Mouse (Mus musculus): ENCODE data around the gene Galntl5. TPM values are rescaled to one million over a fixed set of nuclear protein-coding genes. Genes with fewer than 3 reads are reported as not detected.
A peak's percentile ranks its signal among the peaks of the same experiment; 100 is the strongest.

The Galntl5 gene
- total and polyA plus RNA-seq, 3 experiments: not detected

DNA sequence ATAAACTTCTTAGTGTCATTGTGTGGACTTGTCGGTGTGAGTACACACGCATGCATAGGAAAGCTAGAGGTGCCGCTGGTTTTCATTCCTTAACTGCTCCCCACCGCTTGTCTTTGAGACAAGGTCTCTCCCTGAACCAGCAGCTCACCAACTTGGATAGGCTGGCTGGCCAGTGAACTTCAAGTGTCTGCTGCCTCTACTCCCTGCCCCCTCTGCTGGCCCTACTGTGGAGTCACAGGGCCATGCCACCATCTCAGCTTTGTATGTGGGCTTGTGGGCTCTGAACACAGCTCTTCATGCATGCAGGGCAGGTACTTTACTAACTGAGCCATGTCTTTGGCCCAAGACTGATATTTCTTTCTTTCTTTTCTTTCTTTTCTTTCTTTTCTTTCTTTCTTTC, 2.0 kb upstream of the Galntl5 start:
- in situ Hi-C loops (cut with MboI; ENCODE audit: low pct_ligation_motif_present, low pct_unique_long_range_greater_than_20kb, low sequenced_read_pairs) (no loop called here), dilution Hi-C loops (cut with MboI; ENCODE audit: extremely low pct_ligation_motif_present, extremely low pct_unique_long_range_greater_than_20kb, low sequenced_read_pairs) (no loop called here)
- H3K4me3 ChIP-seq (replicated peaks in 1 of 3; ENCODE audit: low read depth in 2 of 3, low read length in 2 of 3, poor library complexity in 1 of 3): no peak overlapping the region
- H3K27me3 ChIP-seq (replicated peaks): no peaks in the 10 kb centered on the region
- no peak overlapping the region for H3K4me2 ChIP-seq (ENCODE audit: insufficient read depth, low read depth, poor library complexity, severe bottlenecking)
- no peak overlapping the region for H3K27ac ChIP-seq (ENCODE audit: insufficient read depth, low read depth)
- H3K9ac ChIP-seq (ENCODE audit: insufficient read depth, low read depth): no peak overlapping the region
- no peaks in the 10 kb centered on the region for H3K36me3 ChIP-seq (replicated peaks in 1 of 2; ENCODE audit: control insufficient read depth in 1 of 2, insufficient read depth in 1 of 2, low read length in 1 of 2)
- TF ChIP-seq BHLHE40 (IDR thresholded peaks at IDR 0.05; ENCODE audit: low read depth, low read length): no peak
- peak; percentile 11 for TF ChIP-seq RAD21 (IDR thresholded peaks at IDR 0.05; ENCODE audit: low read depth, low read length)
- TF ChIP-seq TBP (conservative IDR thresholded peaks at IDR 0.05; ENCODE audit: low read depth, low read length): no peak
- peak in 1 of 2 experiments; percentile 45; a peak in 2 of 4 replicates for TF ChIP-seq CTCF (conservative IDR thresholded peaks at IDR 0.05 in 1 of 2, IDR thresholded peaks at IDR 0.05 in 1 of 2; ENCODE audit: low read depth in 2 of 2, low read length in 2 of 2)
- TF ChIP-seq JUND (conservative IDR thresholded peaks at IDR 0.05; ENCODE audit: low read depth, low read length): no peak
- no peak for TF ChIP-seq USF1 (IDR thresholded peaks at IDR 0.05; ENCODE audit: low read depth, low read length)
- no peak for TF ChIP-seq JUN (IDR thresholded peaks at IDR 0.05; ENCODE audit: insufficient read depth, low read depth, low read length)
- no peak for TF ChIP-seq ZNF384 (IDR thresholded peaks at IDR 0.05; ENCODE audit: low read depth, low read length)
- TF ChIP-seq MXI1 (IDR thresholded peaks at IDR 0.05; ENCODE audit: low read depth, low read length): no peak
- no peak for TF ChIP-seq MAZ (IDR thresholded peaks at IDR 0.05; ENCODE audit: low read depth, low read length)
- no peak for TF ChIP-seq ZKSCAN1 (IDR thresholded peaks at IDR 0.05; ENCODE audit: borderline replicate concordance, low read depth, low read length)
- TF ChIP-seq USF2 (conservative IDR thresholded peaks at IDR 0.05; ENCODE audit: low read depth, low read length): no peak
- no peak for TF ChIP-seq MAX (IDR thresholded peaks at IDR 0.05; ENCODE audit: low read length)
- no peak for TF ChIP-seq RCOR1 (conservative IDR thresholded peaks at IDR 0.05; ENCODE audit: low read depth, low read length)
- TF ChIP-seq MAFK (IDR thresholded peaks at IDR 0.05; ENCODE audit: insufficient replicate concordance, low read length): no peak
- TF ChIP-seq SMC3 (IDR thresholded peaks at IDR 0.05; ENCODE audit: low read depth, low read length): peak; percentile 45
- TF ChIP-seq ZC3H11A (IDR thresholded peaks at IDR 0.05; ENCODE audit: low read depth, low read length): no peak
- H3K4me1 ChIP-seq (ENCODE audit: control insufficient read depth in 1 of 2, insufficient read depth in 2 of 2): peaks cover 4 to 17% of the 10 kb centered on the region in 2 experiments; a peak in 3 of 4 replicates
- H3K79me2 ChIP-seq (replicated peaks; ENCODE audit: control insufficient read depth, extremely low read depth, insufficient read depth, poor library complexity, severe bottlenecking): no peaks in the 10 kb centered on the region
- no peaks in the 10 kb centered on the region for H3K9me3 ChIP-seq (replicated peaks; ENCODE audit: low read length)
- DNase-seq (ENCODE audit: extremely low read depth): peak; percentile 33

- dilution Hi-C loops (cut with MboI; ENCODE audit: extremely low pct_ligation_motif_present, extremely low pct_unique_long_range_greater_than_20kb, low sequenced_read_pairs): no loop called here
- TF ChIP-seq ETS1 (conservative IDR thresholded peaks at IDR 0.05; ENCODE audit: low read depth, low read length) (no peak), ZC3H11A (IDR thresholded peaks at IDR 0.05; ENCODE audit: low read depth, low read length) (no peak), UBTF (IDR thresholded peaks at IDR 0.05; ENCODE audit: low read depth, low read length) (no peak), MAFK (IDR thresholded peaks at IDR 0.05; ENCODE audit: insufficient replicate concordance, low read length) (no peak), MEF2A (IDR thresholded peaks at IDR 0.05; ENCODE audit: borderline replicate concordance, low read depth, low read length) (no peak), NELFE (IDR thresholded peaks at IDR 0.05; ENCODE audit: low read depth, low read length) (no peak), RAD21 (IDR thresholded peaks at IDR 0.05; ENCODE audit: low read depth, low read length) (no peak)
- Histone ChIP-seq H3K36me3 (replicated peaks in 1 of 2; ENCODE audit: control insufficient read depth in 1 of 2, insufficient read depth in 1 of 2, low read length in 1 of 2) (no peaks in the 10 kb centered on the region), H3K9ac (ENCODE audit: insufficient read depth, low read depth) (no peak overlapping the region), H3K27me3 (replicated peaks) (no peaks in the 10 kb centered on the region), H3K4me1 (ENCODE audit: control insufficient read depth in 1 of 2, insufficient read depth in 2 of 2) (peaks cover 4 to 24% of the 10 kb centered on the region in 2 experiments; a peak in 3 of 4 replicates), H3K4me2 (ENCODE audit: insufficient read depth, low read depth, poor library complexity, severe bottlenecking) (no peak overlapping the region), H3K9me3 (replicated peaks; ENCODE audit: low read length) (no peaks in the 10 kb centered on the region), H3K27ac (ENCODE audit: insufficient read depth, low read depth) (no peak overlapping the region), H3K4me3 (replicated peaks in 1 of 3; ENCODE audit: low read depth in 2 of 3, low read length in 2 of 3, poor library complexity in 1 of 3) (no peak overlapping the region), H3K79me2 (replicated peaks; ENCODE audit: control insufficient read depth, extremely low read depth, insufficient read depth, poor library complexity, severe bottlenecking) (no peaks in the 10 kb centered on the region)
- in situ Hi-C loops (cut with MboI; ENCODE audit: low pct_ligation_motif_present, low pct_unique_long_range_greater_than_20kb, low sequenced_read_pairs): loop anchor here (10.0 kb wide), 2 partner anchors 565 to 645 kb away; no protein-coding TSS in a partner anchor
- no peak for DNase-seq (ENCODE audit: extremely low read depth)
Measured at GRCm38 (mm10) chr5:25179936-25180488, 1.2 kb upstream of the Galntl5 start.
